Mouse (Mus musculus) bone marrow, adult 2 months (tissue): ENCODE results near the gene Lrrc58.

ENCODE experiments used
- CTCF ChIP-seq: fragments of 200-500 bp; IDR thresholded peaks from 2 replicates; pipeline ENCODE4 v1.5.1; 2011; ENCODE audit warnings: low read length, control low read depth; ENCODE audit not compliant: control insufficient read depth, insufficient read depth
- POLR2A ChIP-seq: fragments of 200-500 bp; IDR thresholded peaks from 2 replicates; pipeline ENCODE4 v1.6.1; 2011; ENCODE audit warnings: low read depth, mild to moderate bottlenecking, control low read depth, low read length, borderline replicate concordance; ENCODE audit not compliant: control insufficient read depth

DNA sequence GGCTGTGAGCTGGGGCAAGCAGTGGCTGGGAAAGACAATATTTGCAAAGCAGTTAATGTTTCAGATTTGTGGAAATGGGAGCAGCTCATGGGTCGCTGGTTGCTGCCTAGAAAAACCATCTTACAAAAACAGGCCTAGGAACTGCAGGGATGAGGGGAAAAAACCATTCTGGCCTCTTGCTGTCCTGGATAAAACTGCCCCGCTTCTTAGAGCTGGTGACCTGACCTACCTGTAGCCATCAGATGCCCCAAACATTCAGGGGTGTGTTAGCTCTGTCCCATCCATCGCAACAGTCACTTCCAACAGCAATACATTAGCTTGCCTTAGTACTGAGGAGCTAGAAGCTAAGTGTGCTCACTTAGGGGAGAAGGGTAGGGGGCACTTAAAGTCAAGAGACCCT is 20.8 kb downstream of the Lrrc58 start:
- no peak for TF ChIP-seq CTCF
- TF ChIP-seq POLR2A: no peak
